In the genomic region with DNA sequence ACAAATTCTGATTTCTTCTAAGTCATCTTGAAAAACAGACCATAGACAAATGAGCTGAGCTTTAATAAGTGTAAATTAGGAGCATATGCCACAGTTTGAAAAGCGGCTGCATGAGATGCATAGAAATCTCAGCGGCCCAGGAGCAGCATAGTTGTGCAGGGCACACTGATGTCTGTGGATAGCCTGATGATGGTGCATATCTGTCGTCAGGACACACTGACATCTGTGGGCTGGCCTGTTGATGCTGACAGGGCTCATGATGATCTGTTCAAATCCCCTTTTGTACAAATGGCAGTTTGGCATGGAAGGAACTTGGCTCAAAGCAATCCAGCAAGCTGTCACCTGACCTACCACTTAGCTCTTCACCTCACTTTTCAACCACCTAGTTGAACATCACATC, we compare ENCODE assay signal across 18 mouse cellular contexts.
DNase-seq lines count a peak whose midpoint lies in the region; ATAC-seq lines count a peak whose summit lies in the region.
"Had no signal": no experiment of that assay in that cellular context is flagged by ENCODE, and none has a peak within 500 bp of the region (broad histone marks: within the 10 kb centered on the region; RNA-seq: fewer than 3 reads in every experiment).

No protein-coding gene starts in this region.

- no peak overlapping the region for H3K4me3 ChIP-seq in forebrain, embryonic 14.5 days (ENCODE audit: low read depth, low read length)
- no peak overlapping the region for H3K4me3 ChIP-seq in forebrain, embryonic 13.5 days
- H3K4me3 ChIP-seq in forebrain, embryonic 16.5 days (replicated peaks; ENCODE audit: low read length), result no peak overlapping the region
- H3K4me3 ChIP-seq in embryonic facial prominence, embryonic 10.5 days, result no peak overlapping the region
- H3K4me3 ChIP-seq: embryonic facial prominence, embryonic 12.5 days had no signal

- H3K27ac ChIP-seq in forebrain, embryonic 14.5 days (ENCODE audit: low read depth, low read length), result no peak overlapping the region
- H3K27ac ChIP-seq in forebrain, embryonic 13.5 days, result no peak overlapping the region
- H3K27ac ChIP-seq in forebrain, embryonic 16.5 days (ENCODE audit: low read length), result peak overlapping the region; percentile 23; the same call in 1 of the 2 replicates
- no peak overlapping the region for H3K27ac ChIP-seq in embryonic facial prominence, embryonic 10.5 days (replicated peaks)
- H3K27ac ChIP-seq: embryonic facial prominence, embryonic 12.5 days had no signal

- no peak overlapping the region for H3K9ac ChIP-seq in forebrain, embryonic 14.5 days (ENCODE audit: low read length)
- H3K9ac ChIP-seq in forebrain, embryonic 13.5 days, result no peak overlapping the region
- no peak overlapping the region for H3K9ac ChIP-seq in forebrain, embryonic 16.5 days (replicated peaks; ENCODE audit: low read depth, low read length)
- H3K9ac ChIP-seq: embryonic facial prominence, embryonic 12.5 days had no signal

- no peaks in the 10 kb centered on the region for H3K27me3 ChIP-seq in forebrain, embryonic 14.5 days (replicated peaks; ENCODE audit: control insufficient read depth, insufficient read depth, low read length)
- no peaks in the 10 kb centered on the region for H3K27me3 ChIP-seq in forebrain, embryonic 13.5 days
- H3K27me3 ChIP-seq in forebrain, embryonic 16.5 days (replicated peaks; ENCODE audit: control insufficient read depth, insufficient read depth, low read length), result no peaks in the 10 kb centered on the region
- no peaks in the 10 kb centered on the region for H3K27me3 ChIP-seq in embryonic facial prominence, embryonic 10.5 days (replicated peaks; ENCODE audit: low read depth, poor library complexity, severe bottlenecking)
- H3K27me3 ChIP-seq: embryonic facial prominence, embryonic 12.5 days had no signal

- 59% methylated on average over 3 of the region's 3 CpGs for WGBS in forebrain, embryonic 14.5 days
- WGBS in forebrain, embryonic 13.5 days, result 79% methylated on average over 3 of the region's 3 CpGs
- 58% methylated on average over 3 of the region's 3 CpGs for WGBS in forebrain, embryonic 16.5 days
- 88% methylated on average over 3 of the region's 3 CpGs for WGBS in embryonic facial prominence, embryonic 10.5 days

- H3K4me2 ChIP-seq in forebrain, embryonic 14.5 days (ENCODE audit: low read length), result no peak overlapping the region
- H3K4me2 ChIP-seq in forebrain, embryonic 13.5 days, result no peak overlapping the region
- H3K4me2 ChIP-seq in forebrain, embryonic 16.5 days (ENCODE audit: low read length), result no peak overlapping the region
- H3K4me2 ChIP-seq: embryonic facial prominence, embryonic 12.5 days had no signal

- DNase-seq in forebrain, embryonic 14.5 days (ENCODE audit: low spot score), result peak; percentile 48
- DNase-seq in frontal cortex, postnatal 36 days (ENCODE audit: low spot score in 2 of 2), result no peak
- no peak for DNase-seq in adrenal gland, adult 8-10 months
- DNase-seq in embryonic facial prominence, embryonic 10.5 days (ENCODE audit: low spot score), result no peak
- DNase-seq: adrenal gland, adult 2 months; adrenal gland, postnatal 14 days; adrenal gland, postnatal 36 days; cerebellum, adult 11 months; cerebellum, adult 18-20 months; cerebellum, adult 8-10 months; cerebellum, adult 9-11 months; cerebellum, postnatal 14 days; cerebellum, postnatal 36 days; embryo, embryonic 11 days had no signal

- ATAC-seq in forebrain, embryonic 14.5 days, result peak; percentile 64
- ATAC-seq in forebrain, embryonic 13.5 days, result no peak
- ATAC-seq in frontal cortex, adult (ENCODE audit: low TSS enrichment), result peak; percentile 44
- ATAC-seq in forebrain, embryonic 16.5 days, result peak; percentile 64

- no peaks in the 10 kb centered on the region for H3K4me1 ChIP-seq in forebrain, embryonic 14.5 days (ENCODE audit: control insufficient read depth, insufficient read depth, low read length)
- no peaks in the 10 kb centered on the region for H3K4me1 ChIP-seq in forebrain, embryonic 13.5 days
- peaks cover 7% of the 10 kb centered on the region; the same call in 1 of the 2 replicates for H3K4me1 ChIP-seq in forebrain, embryonic 16.5 days (replicated peaks; ENCODE audit: control insufficient read depth, insufficient read depth, low read length)
- H3K4me1 ChIP-seq in embryonic facial prominence, embryonic 10.5 days, result no peaks in the 10 kb centered on the region
- H3K4me1 ChIP-seq: embryonic facial prominence, embryonic 12.5 days had no signal

- H3K36me3 ChIP-seq in forebrain, embryonic 14.5 days (ENCODE audit: control insufficient read depth, insufficient read depth, low read length), result no peaks in the 10 kb centered on the region
- H3K36me3 ChIP-seq in forebrain, embryonic 13.5 days (ENCODE audit: poor library complexity, severe bottlenecking), result no peaks in the 10 kb centered on the region
- H3K36me3 ChIP-seq in forebrain, embryonic 16.5 days (ENCODE audit: control insufficient read depth, insufficient read depth), result no peaks in the 10 kb centered on the region
- no peaks in the 10 kb centered on the region for H3K36me3 ChIP-seq in embryonic facial prominence, embryonic 10.5 days (replicated peaks)
- H3K36me3 ChIP-seq: embryonic facial prominence, embryonic 12.5 days had no signal

- H3K9me3 ChIP-seq in forebrain, embryonic 14.5 days (replicated peaks; ENCODE audit: control insufficient read depth, low read length), result no peaks in the 10 kb centered on the region
- H3K9me3 ChIP-seq in forebrain, embryonic 13.5 days (replicated peaks), result no peaks in the 10 kb centered on the region
- H3K9me3 ChIP-seq in forebrain, embryonic 16.5 days (ENCODE audit: control insufficient read depth, low read length), result no peaks in the 10 kb centered on the region
- H3K9me3 ChIP-seq in embryonic facial prominence, embryonic 10.5 days, result no peaks in the 10 kb centered on the region
- H3K9me3 ChIP-seq: embryonic facial prominence, embryonic 12.5 days had no signal
